Mouse (Mus musculus) C2C12 (cell line): Measurements from ENCODE around the gene Csnk2a2. TPM values are rescaled to one million over a fixed set of nuclear protein-coding genes. Genes with fewer than 3 reads are reported as not detected.
A peak's percentile ranks its signal among the peaks of the same experiment; 100 is the strongest.

Source experiments
- H3K27me3 ChIP-seq: one replicate; pipeline ENCODE4 v1.6.1; 2011; ENCODE audit not compliant: control insufficient read depth, insufficient read depth, insufficient read length
- H3K36me3 ChIP-seq: one replicate; pipeline ENCODE4 v1.6.1; 2011; ENCODE audit not compliant: control insufficient read depth, insufficient read depth
- H3K4me3 ChIP-seq: one replicate; pipeline ENCODE4 v1.5.1; 2011; ENCODE audit warnings: mild to moderate bottlenecking, control low read depth; ENCODE audit not compliant: poor library complexity, insufficient read depth, severe bottlenecking
- H3K79me2 ChIP-seq: one replicate; pipeline ENCODE4 v1.6.1; 2011; ENCODE audit not compliant: control insufficient read depth, insufficient read depth
- H3K79me3 ChIP-seq: one replicate; pipeline ENCODE4 v1.6.1; 2011; ENCODE audit warnings: low read depth, control low read depth
- H3ac ChIP-seq: one replicate; pipeline ENCODE3; 2011; ENCODE audit warnings: low read depth; ENCODE audit not compliant: control insufficient read depth, insufficient read length
- CEBPB ChIP-seq: IDR thresholded peaks from one replicate; pipeline ENCODE4 v1.6.1; 2011; ENCODE audit warnings: low read depth, mild to moderate bottlenecking, control low read depth, moderate library complexity
- CTCF ChIP-seq: IDR thresholded peaks from one replicate; pipeline ENCODE4 v1.5.1; 2011; ENCODE audit not compliant: control insufficient read depth, insufficient read depth, insufficient read length
- FOSL1 ChIP-seq: IDR thresholded peaks from one replicate; pipeline ENCODE4 v1.8.0; 2011; ENCODE audit warnings: mild to moderate bottlenecking, low read length; ENCODE audit not compliant: poor library complexity, insufficient read depth, severe bottlenecking
- MAX ChIP-seq: IDR thresholded peaks from one replicate; pipeline ENCODE4 v1.6.1; 2011; ENCODE audit warnings: mild to moderate bottlenecking, control low read depth
- MYOD1 ChIP-seq: IDR thresholded peaks from one replicate; pipeline ENCODE4 v1.6.1; 2011; ENCODE audit warnings: low read depth; ENCODE audit not compliant: control insufficient read depth, insufficient read length
- MYOG ChIP-seq: IDR thresholded peaks from one replicate; pipeline ENCODE4 v1.6.1; 2011; ENCODE audit not compliant: control insufficient read depth, insufficient read length; ENCODE audit errors: extremely low read depth
- USF1 ChIP-seq: IDR thresholded peaks from one replicate; pipeline ENCODE4 v1.6.1; 2011; ENCODE audit warnings: low read depth, mild to moderate bottlenecking, control low read depth, moderate library complexity
- polyA plus RNA-seq: library from polyadenylated mRNA; unstranded; fragments of >200 nt; fragmentation: generic; extraction: Trizol; gene quantifications from one replicate; pipeline ENCODE4 v1.2.1, GENCODE M21; 2012; ENCODE audit warnings: missing spikeins

Gene Csnk2a2
- polyA plus RNA-seq, 1 experiment, result 61.0 TPM

GRCm38 (mm10) chr8:95427594-95428535 lies 62.0 kb downstream of the Csnk2a2 start:
- peaks cover 94% of the 10 kb centered on the region for H3K79me2 ChIP-seq
- no peak overlapping the region for H3ac ChIP-seq
- H3K27me3 ChIP-seq, result no peaks in the 10 kb centered on the region
- no peak for TF ChIP-seq USF1
- peak; percentile 63 for TF ChIP-seq CTCF
- H3K4me3 ChIP-seq, result no peak overlapping the region
- peaks cover 67% of the 10 kb centered on the region for H3K79me3 ChIP-seq
- peaks cover 3% of the 10 kb centered on the region for H3K36me3 ChIP-seq

DNA sequence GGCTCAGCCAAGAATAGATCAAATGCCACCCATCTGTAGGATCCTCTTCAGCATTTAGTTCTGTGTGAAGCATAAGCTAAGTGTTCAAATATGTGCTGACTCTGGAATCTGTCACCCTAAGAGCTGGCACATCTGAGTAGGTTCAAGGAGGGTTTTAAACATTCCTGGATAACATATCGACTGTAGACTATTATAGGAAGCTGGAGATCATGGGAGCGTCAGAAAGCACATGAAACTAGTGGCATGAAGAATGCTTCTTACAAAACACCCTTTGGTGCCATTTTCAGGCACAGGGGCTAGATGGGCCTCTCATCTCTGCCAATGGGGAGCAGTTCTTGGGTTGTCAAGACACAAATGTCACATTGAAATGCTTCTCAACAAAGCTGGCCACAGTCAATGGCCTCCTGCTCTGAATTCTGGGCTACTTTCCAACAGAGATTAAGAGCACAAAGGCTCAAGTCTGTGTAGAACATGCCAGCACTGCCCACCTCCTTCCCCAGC lies 63.0 kb downstream of the Csnk2a2 start:
- Histone ChIP-seq H3K36me3 (peaks cover 13% of the 10 kb centered on the region), H3K79me3 (peaks cover 57% of the 10 kb centered on the region), H3ac (no peak overlapping the region), H3K4me3 (no peak overlapping the region), H3K27me3 (no peaks in the 10 kb centered on the region), H3K79me2 (peaks cover 84% of the 10 kb centered on the region)
- TF ChIP-seq FOSL1 (no peak), MAX (no peak), MYOD1 (no peak), CEBPB (no peak), MYOG (no peak), CTCF (no peak), USF1 (no peak)

- Histone ChIP-seq H3K79me2 (peaks cover 62% of the 10 kb centered on the region), H3K79me3 (peaks cover 41% of the 10 kb centered on the region), H3ac (no peak overlapping the region), H3K4me3 (no peak overlapping the region), H3K27me3 (no peaks in the 10 kb centered on the region), H3K36me3 (peaks cover 33% of the 10 kb centered on the region)
- TF ChIP-seq CTCF (no peak), USF1 (no peak), FOSL1 (no peak), MAX (no peak), CEBPB (no peak), MYOG (no peak), MYOD1 (no peak)
Measured at GRCm38 (mm10) chr8:95424682-95425081, 65.2 kb downstream of the Csnk2a2 start.

- H3K27me3 ChIP-seq, result no peaks in the 10 kb centered on the region
- TF ChIP-seq USF1 (no peak), MYOG (no peak), MAX (no peak), FOSL1 (no peak), CEBPB (no peak), MYOD1 (no peak), CTCF (no peak)
- peaks cover 23% of the 10 kb centered on the region for H3K79me3 ChIP-seq
- H3K79me2 ChIP-seq, result peaks cover 38% of the 10 kb centered on the region
- H3K4me3 ChIP-seq, result no peak overlapping the region
- H3ac ChIP-seq, result no peak overlapping the region
- H3K36me3 ChIP-seq, result peaks cover 41% of the 10 kb centered on the region
Measured at GRCm38 (mm10) chr8:95422193-95422810, 67.5 kb downstream of the Csnk2a2 start.

DNA sequence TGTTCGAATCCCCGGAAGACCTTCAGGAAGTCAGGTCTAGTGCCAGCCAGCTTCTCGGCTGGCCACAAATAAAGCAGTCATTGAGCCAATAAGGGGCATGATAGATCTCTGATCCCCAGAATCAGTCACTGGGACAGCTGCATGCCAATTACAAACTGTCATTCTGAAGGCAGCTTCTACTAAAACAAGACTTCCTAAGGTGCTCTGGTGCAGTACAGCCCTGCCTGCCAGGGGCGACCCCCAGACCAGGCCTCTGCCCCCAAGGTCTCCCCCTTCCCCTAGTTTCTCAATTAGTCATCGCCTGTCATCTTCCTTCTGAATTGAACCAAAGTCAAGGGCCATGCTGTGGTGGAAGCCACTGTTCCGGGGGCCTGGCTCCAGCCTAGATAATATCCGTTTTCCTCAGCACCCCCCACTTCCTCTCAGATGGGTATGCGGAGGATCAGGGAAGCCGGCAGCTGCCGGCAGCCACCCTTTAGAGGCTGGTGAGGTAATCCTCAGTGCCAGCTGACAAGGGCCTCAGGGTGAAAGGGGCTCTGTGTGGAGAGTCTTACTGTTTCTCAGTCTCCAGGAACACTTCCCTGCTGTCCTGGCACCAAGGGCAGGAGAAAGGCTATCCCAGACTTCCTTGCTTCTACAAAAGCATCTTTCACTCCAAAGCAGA lies 78.4 kb downstream of the Csnk2a2 start:
- no peak overlapping the region for H3ac ChIP-seq
- no peak overlapping the region for H3K4me3 ChIP-seq
- H3K79me3 ChIP-seq, result no peaks in the 10 kb centered on the region
- TF ChIP-seq FOSL1, result no peak
- no peaks in the 10 kb centered on the region for H3K27me3 ChIP-seq
- no peaks in the 10 kb centered on the region for H3K79me2 ChIP-seq
- no peaks in the 10 kb centered on the region for H3K36me3 ChIP-seq

- no peak overlapping the region for H3K4me3 ChIP-seq
- H3K79me2 ChIP-seq, result no peaks in the 10 kb centered on the region
- H3K27me3 ChIP-seq, result no peaks in the 10 kb centered on the region
- no peak for TF ChIP-seq FOSL1
- no peak for TF ChIP-seq USF1
- TF ChIP-seq MYOG, result no peak
- no peak for TF ChIP-seq CEBPB
- no peak for TF ChIP-seq CTCF
- no peak for TF ChIP-seq MYOD1
- no peak for TF ChIP-seq MAX
- H3K79me3 ChIP-seq, result no peaks in the 10 kb centered on the region
- H3K36me3 ChIP-seq, result no peaks in the 10 kb centered on the region
- no peak overlapping the region for H3ac ChIP-seq
Measured at GRCm38 (mm10) chr8:95409518-95409917, 80.3 kb downstream of the Csnk2a2 start.
